Mouse (Mus musculus) G1E (cell line): ENCODE measurements at regions not wholly inside any gene's neighbourhood (a gene's known extent, or its start where the extent isn't known, plus 50 kb on each side); places are given as distances from the start of the nearest gene placed in this dataset.
"Not testable (repeated sequence)": the region's sequence is repeated elsewhere in the genome, so short reads cannot be mapped to it uniquely, and the experiment has no call there.

Experiments used
- ATAC-seq: 2 replicates; pipeline ENCODE4 v1.8.0; 2016; ENCODE audit warnings: mild to moderate bottlenecking; ENCODE audit not compliant: insufficient number of reproducible peaks, poor library complexity, low FRiP score, severe bottlenecking; ENCODE audit errors: extremely low read depth
- DNase-seq: peaks from one replicate; pipeline ENCODE4 v3.0.0; 2012; ENCODE audit warnings: low spot score
- H3K27me3 ChIP-seq: 2 replicates; pipeline ENCODE4 v1.6.1; 2012; ENCODE audit warnings: mild to moderate bottlenecking, low read length, inconsistent platforms; ENCODE audit not compliant: insufficient read depth
- H3K36me3 ChIP-seq: replicated peaks from 2 replicates; pipeline ENCODE3; 2012; ENCODE audit warnings: mild to moderate bottlenecking, inconsistent platforms
- H3K4me1 ChIP-seq: 2 replicates; pipeline ENCODE4 v1.6.1; 2012; ENCODE audit warnings: low read depth, low read length, inconsistent platforms, mixed read lengths; ENCODE audit not compliant: insufficient read depth
- H3K4me3 ChIP-seq: 2 replicates; pipeline ENCODE4 v1.5.1; 2012; ENCODE audit warnings: low read depth, mild to moderate bottlenecking, inconsistent platforms, low read length, moderate library complexity, mixed read lengths
- H3K9me3 ChIP-seq: replicated peaks from 2 replicates; pipeline ENCODE4 v1.6.1; 2012; ENCODE audit warnings: inconsistent platforms
- CTCF ChIP-seq: IDR thresholded peaks from 2 replicates; pipeline ENCODE4 v1.5.1; 2012; ENCODE audit warnings: low read depth, low read length, inconsistent platforms, mixed read lengths
- GATA1 ChIP-seq: IDR thresholded peaks from 2 replicates; pipeline ENCODE4 v1.6.1; 2012; ENCODE audit warnings: borderline replicate concordance, low read length, inconsistent platforms, mixed read lengths
- GATA2 ChIP-seq: IDR thresholded peaks from 2 replicates; pipeline ENCODE4 v1.6.1; 2012; ENCODE audit warnings: low read depth, low read length, inconsistent platforms, borderline replicate concordance
- POLR2AphosphoS5 ChIP-seq: IDR thresholded peaks from 2 replicates; pipeline ENCODE4 v1.6.1; 2012; ENCODE audit warnings: low read depth, low read length, inconsistent platforms; ENCODE audit not compliant: insufficient replicate concordance
- TAL1 ChIP-seq: conservative IDR thresholded peaks from 2 replicates; pipeline ENCODE4 v1.6.1; 2012; ENCODE audit warnings: low read depth, low read length, inconsistent platforms, mixed read lengths

DNA sequence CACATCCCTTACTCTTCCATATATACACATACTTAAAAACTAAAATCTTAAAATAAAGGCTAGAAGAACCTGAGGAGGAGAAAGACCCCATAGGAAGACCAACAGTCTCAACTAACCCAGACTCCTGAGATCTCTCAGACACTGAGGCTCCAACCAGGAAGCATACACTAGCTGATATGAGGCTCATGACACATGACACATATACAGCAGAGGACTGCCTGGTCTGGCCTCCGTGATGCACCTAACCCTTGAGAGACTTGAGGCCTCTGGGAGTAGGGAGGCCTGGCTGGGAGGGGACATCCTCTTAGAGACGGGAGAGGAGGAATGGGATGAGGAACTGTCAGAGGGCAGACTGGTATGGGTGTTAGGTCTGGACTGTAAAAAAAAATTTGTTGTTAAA is 75.4 kb downstream of the Gm13691 start:
- no peak for DNase-seq
- Histone ChIP-seq H3K4me1 (peaks cover 5% of the 10 kb centered on the region; the same call in 1 of the 2 replicates), H3K4me3 (no peak overlapping the region), H3K27me3 (no peaks in the 10 kb centered on the region), H3K9me3 (no peaks in the 10 kb centered on the region), H3K36me3 (no peaks in the 10 kb centered on the region)
- no peak for TF ChIP-seq TAL1
- TF ChIP-seq GATA2: no peak
- no peak for TF ChIP-seq GATA1
- TF ChIP-seq CTCF: no peak
- TF ChIP-seq POLR2AphosphoS5: no peak
- no peak for ATAC-seq

DNA sequence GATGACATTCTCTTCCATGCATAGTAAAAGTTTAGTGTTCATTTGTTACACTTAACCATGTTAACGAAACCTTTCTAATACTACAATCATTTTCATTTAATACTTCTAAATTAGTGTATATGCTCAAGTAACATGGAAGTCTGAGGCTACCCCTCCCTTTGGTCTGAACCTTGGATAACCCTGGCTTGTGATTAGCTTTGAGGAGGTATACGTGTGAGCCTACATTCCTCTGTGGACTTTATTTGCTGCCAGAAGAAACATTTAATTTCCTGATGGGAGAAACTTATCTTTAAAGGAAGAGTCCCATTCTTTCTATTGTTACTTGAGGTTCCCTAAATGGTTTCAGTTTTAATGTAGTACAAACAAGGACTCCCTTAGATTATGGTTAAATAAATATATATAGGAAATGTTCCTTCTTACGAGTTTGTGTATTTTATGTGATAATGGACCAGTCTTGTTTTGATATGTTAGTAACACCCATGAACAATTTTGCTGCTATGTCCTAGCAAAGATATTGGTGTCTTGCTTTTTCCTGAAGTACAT is 75.9 kb downstream of the Gm13691 start:
- TF ChIP-seq CTCF (no peak), GATA2 (no peak)
- H3K27me3 ChIP-seq: no peaks in the 10 kb centered on the region
- H3K4me3 ChIP-seq: no peak overlapping the region
- DNase-seq (no peak), ATAC-seq (no peak)
- H3K36me3 ChIP-seq: no peaks in the 10 kb centered on the region
- H3K9me3 ChIP-seq: no peaks in the 10 kb centered on the region
- H3K4me1 ChIP-seq: peaks cover 5% of the 10 kb centered on the region; the same call in 1 of the 2 replicates

GRCm38 (mm10) chr2:84066785-84067526 is 76.6 kb downstream of the Gm13691 start:
- ATAC-seq (peak; percentile 55; the same call in 1 of the 2 replicates), DNase-seq (no peak)
- Histone ChIP-seq H3K27me3 (no peaks in the 10 kb centered on the region), H3K36me3 (no peaks in the 10 kb centered on the region), H3K9me3 (no peaks in the 10 kb centered on the region), H3K4me1 (peaks cover 5% of the 10 kb centered on the region; the same call in 1 of the 2 replicates), H3K4me3 (no peak overlapping the region)
- TF ChIP-seq POLR2AphosphoS5 (no peak), GATA2 (no peak)

- Histone ChIP-seq H3K9me3 (no peaks in the 10 kb centered on the region), H3K36me3 (no peaks in the 10 kb centered on the region), H3K4me3 (no peak overlapping the region), H3K27me3 (no peaks in the 10 kb centered on the region), H3K4me1 (peaks cover 11% of the 10 kb centered on the region)
- no peak for TF ChIP-seq TAL1
- TF ChIP-seq GATA2: no peak
- no peak for TF ChIP-seq GATA1
- no peak for TF ChIP-seq POLR2AphosphoS5
- TF ChIP-seq CTCF: no peak
- ATAC-seq: no peak
- no peak for DNase-seq
These were observed 78.3 kb downstream of the Gm13691 start for GRCm38 (mm10) chr2:84068617-84069016.

- H3K36me3 ChIP-seq, DNase-seq, ATAC-seq, H3K4me1 ChIP-seq, H3K9me3 ChIP-seq, H3K27me3 ChIP-seq, H3K4me3 ChIP-seq: not testable (repeated sequence)
These were observed 79.1 kb downstream of the Gm13691 start for GRCm38 (mm10) chr2:84069411-84069810.

GRCm38 (mm10) chr2:84072881-84073583 is 82.7 kb downstream of the Gm13691 start:
- TF ChIP-seq GATA1 (no peak), POLR2AphosphoS5 (no peak), TAL1 (no peak), CTCF (no peak), GATA2 (no peak)

More at GRCm38 (mm10) chr2:84072881-84073583, 82.7 kb downstream of the Gm13691 start:
- H3K27me3 ChIP-seq: no peaks in the 10 kb centered on the region
- DNase-seq: no peak
- H3K4me3 ChIP-seq: no peak overlapping the region
- peaks cover 9% of the 10 kb centered on the region for H3K4me1 ChIP-seq
- no peaks in the 10 kb centered on the region for H3K9me3 ChIP-seq
- no peak for ATAC-seq
- no peaks in the 10 kb centered on the region for H3K36me3 ChIP-seq
